Mouse (Mus musculus) forebrain, embryonic 10.5 days (tissue): ENCODE results near the gene P2ry4. TPM values are rescaled to one million over a fixed set of nuclear protein-coding genes. Genes with fewer than 3 reads are reported as not detected.

Experiments
- DNase-seq: peaks from one replicate; pipeline ENCODE4 v3.0.0-alpha.2; 2017; ENCODE audit warnings: low spot score; ENCODE audit errors: extremely low spot score
- H3K27ac ChIP-seq: fragments of 300-500 bp; sonication (generic); 2 replicates; pipeline ENCODE4 v1.5.1; 2016; ENCODE audit warnings: mild to moderate bottlenecking
- H3K27me3 ChIP-seq: fragments of 300-500 bp; sonication (generic); 2 replicates; pipeline ENCODE4 v1.6.1; 2016; ENCODE audit warnings: mild to moderate bottlenecking; ENCODE audit not compliant: poor library complexity, severe bottlenecking
- H3K36me3 ChIP-seq: fragments of 300-500 bp; sonication (generic); replicated peaks from 2 replicates; pipeline ENCODE4 v1.6.1; 2016; ENCODE audit warnings: mild to moderate bottlenecking, moderate library complexity
- H3K4me1 ChIP-seq: fragments of 300-500 bp; sonication (generic); 2 replicates; pipeline ENCODE4 v1.6.1; 2016
- H3K4me3 ChIP-seq: fragments of 300-500 bp; sonication (generic); 2 replicates; pipeline ENCODE4 v1.5.1; 2016; ENCODE audit warnings: mild to moderate bottlenecking, moderate library complexity
- H3K9me3 ChIP-seq: fragments of 300-500 bp; sonication (generic); 2 replicates; pipeline ENCODE4 v1.6.1; 2016; ENCODE audit warnings: mild to moderate bottlenecking, moderate library complexity
- WGBS: fragments of 180-500 bp; shearing (Covaris S2); methylation state at CpG from one replicate; pipeline ENCODE4 v1.1.7; 2016; 5-methylcytosine and 5-hydroxymethylcytosine counted together
- polyA plus RNA-seq: library from polyadenylated mRNA; unstranded; fragments of >200 nt; fragmentation: Nextera tagmentation; extraction: Ambion mirVana; gene quantifications from 2 replicates; pipeline ENCODE4 v1.2.1, GENCODE M21; 2016

The P2ry4 gene
- not detected in 2 replicates for polyA plus RNA-seq

DNA sequence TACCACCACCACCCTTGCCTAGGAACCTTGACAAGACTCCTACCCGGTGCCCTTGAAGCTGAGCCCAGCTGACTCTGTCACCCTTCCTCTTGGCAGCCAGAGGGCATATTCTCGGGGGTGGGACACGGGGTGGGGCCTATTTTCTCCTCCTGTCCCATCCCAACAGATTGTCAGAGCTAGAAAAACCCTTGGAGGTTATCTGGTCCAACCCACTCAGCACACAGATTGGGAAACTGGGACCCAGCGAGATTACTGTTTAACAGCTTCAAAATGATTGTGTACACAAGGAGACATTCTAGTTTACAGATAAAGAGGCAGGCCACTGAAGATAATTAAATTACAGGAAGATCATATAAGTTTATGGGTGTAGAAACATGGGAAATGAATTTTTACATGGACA, at the start of gene P2ry4:
TSS of gene P2ry4 (minus strand) at position 79 of the 400 bp plus-strand sequence.
- no peaks in the 10 kb centered on the region for H3K4me1 ChIP-seq
- H3K27ac ChIP-seq = no peak within 1 kb of the TSS
- no peak for DNase-seq
- H3K27me3 ChIP-seq = peaks cover 76% of the 10 kb centered on the region
- whole genome bisulfite sequencing = 78% methylated on average over 4 of the region's 4 CpGs
- H3K36me3 ChIP-seq = no peaks in the 10 kb centered on the region
- no peak within 1 kb of the TSS for H3K4me3 ChIP-seq
- no peaks in the 10 kb centered on the region for H3K9me3 ChIP-seq

DNA sequence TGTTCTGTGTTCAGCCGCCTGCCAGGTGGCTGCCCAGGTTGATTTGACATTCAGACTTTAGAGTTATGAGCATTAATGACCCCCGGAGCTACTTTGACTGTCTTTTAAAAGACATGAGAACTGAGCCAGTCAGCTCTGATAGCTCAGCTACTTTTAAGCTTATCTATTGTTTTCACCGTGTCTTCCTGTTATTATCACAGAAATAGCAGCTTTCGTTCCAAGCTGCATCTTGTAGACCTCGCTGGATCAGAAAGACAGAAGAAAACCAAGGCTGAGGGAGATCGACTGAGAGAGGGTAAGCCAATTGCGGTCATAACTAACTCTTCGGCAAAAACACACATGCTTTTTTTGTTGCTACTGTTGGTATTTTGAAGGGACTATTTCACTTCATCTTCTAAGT, 43.8 kb upstream of the P2ry4 start:
- H3K4me1 ChIP-seq = no peaks in the 10 kb centered on the region
- H3K27ac ChIP-seq = no peak overlapping the region
- 93% methylated on average over 8 of the region's 8 CpGs for WGBS
- H3K27me3 ChIP-seq = peaks cover 28% of the 10 kb centered on the region
- H3K9me3 ChIP-seq = no peaks in the 10 kb centered on the region
- DNase-seq = no peak
- no peak overlapping the region for H3K4me3 ChIP-seq
- H3K36me3 ChIP-seq = peaks cover 94% of the 10 kb centered on the region

DNA sequence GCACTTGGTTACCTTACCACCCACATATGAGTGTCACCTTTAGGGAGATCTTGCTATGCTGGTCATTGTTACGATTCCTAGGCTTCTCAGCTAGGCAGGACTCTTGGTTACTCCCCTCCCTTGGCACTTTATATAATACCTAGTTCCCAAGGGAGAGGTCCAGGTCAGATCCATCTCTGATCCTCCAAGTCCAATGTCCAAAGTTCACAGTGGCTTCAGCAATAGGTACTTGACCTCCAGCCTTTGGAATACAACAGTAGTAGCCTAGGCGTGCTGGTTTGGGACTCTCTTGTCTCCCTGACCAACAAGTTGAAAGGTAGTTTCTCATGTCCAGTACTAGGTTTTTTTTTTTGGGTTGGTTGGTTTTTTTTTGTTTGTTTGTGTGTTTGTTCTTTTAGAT, 34.4 kb upstream of the P2ry4 start:
- Histone ChIP-seq H3K4me1 (peaks cover 16% of the 10 kb centered on the region), H3K36me3 (peaks cover 51% of the 10 kb centered on the region), H3K27me3 (peaks cover 55% of the 10 kb centered on the region), H3K9me3 (no peaks in the 10 kb centered on the region), H3K4me3 (no peak overlapping the region), H3K27ac (no peak overlapping the region)
- no peak for DNase-seq
- 88% methylated on average over 2 of the region's 2 CpGs for WGBS

DNA sequence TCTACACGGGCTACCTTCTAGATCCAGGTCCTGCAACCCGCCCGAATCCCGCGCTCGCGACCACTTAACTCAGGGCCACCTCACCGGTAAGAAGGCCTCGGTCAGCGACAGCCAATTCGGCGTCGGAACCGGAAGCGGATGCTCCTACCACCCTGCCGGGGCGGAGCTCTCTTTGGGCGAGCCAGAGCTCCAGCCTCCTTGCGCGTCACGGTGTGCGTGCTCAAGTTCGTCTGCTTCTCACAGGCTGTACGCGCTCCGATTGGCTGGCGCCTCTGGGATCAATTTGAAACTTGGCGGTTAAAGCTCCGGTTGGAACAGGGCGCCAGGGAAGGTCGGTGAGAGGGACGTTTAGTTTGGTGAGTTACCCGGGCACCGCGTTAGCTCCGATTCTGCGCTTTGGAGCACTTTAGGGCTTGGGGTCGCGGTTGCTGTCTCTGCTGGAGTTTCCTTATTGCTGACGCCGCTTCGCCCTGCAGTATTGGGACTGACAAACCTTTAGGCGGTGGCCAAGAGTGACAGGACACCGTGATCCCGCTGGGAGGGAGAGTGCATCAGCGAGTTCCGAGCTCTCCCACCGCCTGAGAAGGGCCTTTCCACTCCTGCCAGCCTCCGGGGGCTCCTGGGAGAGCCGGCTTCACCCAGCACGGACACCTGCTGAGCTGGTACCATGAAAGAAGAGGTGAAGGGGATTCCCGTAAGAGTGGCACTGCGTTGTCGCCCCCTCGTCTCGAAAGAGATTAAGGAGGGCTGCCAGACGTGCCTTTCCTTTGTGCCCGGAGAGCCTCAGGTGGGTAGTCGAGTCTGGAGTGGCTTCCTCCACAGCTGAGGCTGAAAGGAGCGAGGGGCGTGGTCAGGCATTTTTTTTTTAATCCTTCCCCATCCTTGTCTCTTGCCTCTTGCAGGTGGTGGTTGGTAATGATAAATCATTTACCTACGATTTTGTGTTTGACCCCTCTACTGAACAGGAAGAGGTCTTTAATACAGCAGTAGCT, 31.4 kb upstream of the P2ry4 start, which contains the start of gene Pdzd11:
TSS of gene Pdzd11 (minus strand) at position 767 of the 992 bp plus-strand sequence.
- 24% methylated on average over 62 of the region's 62 CpGs for WGBS
- H3K36me3 ChIP-seq = peaks cover 50% of the 10 kb centered on the region
- no peaks in the 10 kb centered on the region for H3K9me3 ChIP-seq
- peaks cover 44% of the 10 kb centered on the region for H3K27me3 ChIP-seq
- peak; percentile 85 for DNase-seq
- H3K4me3 ChIP-seq = peak within 1 kb of the TSS; percentile 70
- H3K27ac ChIP-seq = peak within 1 kb of the TSS; percentile 94
- peaks cover 16% of the 10 kb centered on the region for H3K4me1 ChIP-seq

DNA sequence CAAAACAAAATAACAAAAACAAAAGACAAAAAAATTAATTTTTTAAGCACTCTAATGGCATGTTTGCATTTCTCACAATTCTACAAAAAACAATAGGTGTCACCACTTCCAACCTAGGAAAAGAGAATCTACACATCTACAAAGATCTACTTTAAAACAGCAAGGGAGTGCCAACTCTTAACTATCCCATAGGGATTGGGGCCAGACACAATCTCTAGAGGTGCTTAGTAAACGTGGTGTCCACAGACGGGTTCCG, 30.8 kb upstream of the P2ry4 start, which contains the start of gene Kif4:
TSS of gene Kif4 (plus strand) at position 192 of the 256 bp plus-strand sequence.
- WGBS = 29% methylated on average over 3 of the region's 3 CpGs
- DNase-seq = no peak
- Histone ChIP-seq H3K9me3 (no peaks in the 10 kb centered on the region), H3K4me3 (peak within 1 kb of the TSS; percentile 70), H3K4me1 (peaks cover 16% of the 10 kb centered on the region), H3K27me3 (peaks cover 44% of the 10 kb centered on the region), H3K27ac (peak within 1 kb of the TSS; percentile 94), H3K36me3 (peaks cover 44% of the 10 kb centered on the region)

DNA sequence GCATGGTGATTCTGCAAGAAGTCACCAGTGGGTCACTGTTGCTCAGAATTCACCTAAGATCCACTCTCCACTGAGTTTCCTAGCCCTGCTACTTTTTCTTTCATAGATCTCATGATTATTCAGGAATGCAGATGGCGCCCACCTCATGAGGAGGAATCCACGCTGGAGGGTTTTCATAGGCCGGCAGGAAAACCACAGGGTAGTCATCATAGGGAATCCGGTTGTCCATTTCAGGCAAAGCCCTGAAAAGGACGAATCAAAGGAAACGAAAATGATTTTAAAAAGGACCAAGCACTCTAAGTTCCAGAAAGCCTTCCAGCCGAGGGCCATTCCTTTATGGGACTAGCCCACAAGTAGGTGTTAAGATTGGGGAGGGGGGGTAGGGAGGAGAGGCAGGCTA, 30.5 kb upstream of the P2ry4 start:
- 42% methylated on average over 7 of the region's 7 CpGs for WGBS

DNA sequence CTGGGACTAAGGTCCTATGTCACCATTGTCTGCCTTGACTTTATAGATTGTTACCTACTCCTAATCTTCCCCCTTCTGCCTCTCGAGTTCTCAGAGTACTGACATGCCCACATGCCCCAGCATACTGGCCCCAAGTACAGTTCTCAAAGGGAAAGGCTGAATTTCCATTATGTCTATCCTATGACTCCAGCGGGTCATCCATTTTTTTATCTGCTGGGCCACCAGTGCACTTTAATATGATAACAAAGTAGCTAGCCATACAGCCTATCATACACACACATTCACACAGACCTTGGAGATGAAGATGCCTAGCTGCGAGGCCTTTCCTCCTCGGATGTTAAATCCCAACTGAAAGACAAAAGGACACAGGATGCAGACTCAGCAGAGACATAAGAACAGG, 29.6 kb upstream of the P2ry4 start:
- Histone ChIP-seq H3K36me3 (peaks cover 36% of the 10 kb centered on the region), H3K27ac (no peak overlapping the region), H3K4me3 (no peak overlapping the region), H3K4me1 (peaks cover 16% of the 10 kb centered on the region), H3K9me3 (no peaks in the 10 kb centered on the region), H3K27me3 (peaks cover 35% of the 10 kb centered on the region)
- WGBS = 88% methylated on average over 4 of the region's 4 CpGs
- DNase-seq = no peak

More for the DNA sequence above, 30.5 kb upstream of the P2ry4 start:
- H3K9me3 ChIP-seq = no peaks in the 10 kb centered on the region
- H3K27ac ChIP-seq = peak overlapping the region; percentile 94
- H3K4me1 ChIP-seq = peaks cover 16% of the 10 kb centered on the region
- peaks cover 44% of the 10 kb centered on the region for H3K36me3 ChIP-seq
- peak overlapping the region; percentile 70 for H3K4me3 ChIP-seq
- H3K27me3 ChIP-seq = peaks cover 42% of the 10 kb centered on the region
- no peak for DNase-seq

DNA sequence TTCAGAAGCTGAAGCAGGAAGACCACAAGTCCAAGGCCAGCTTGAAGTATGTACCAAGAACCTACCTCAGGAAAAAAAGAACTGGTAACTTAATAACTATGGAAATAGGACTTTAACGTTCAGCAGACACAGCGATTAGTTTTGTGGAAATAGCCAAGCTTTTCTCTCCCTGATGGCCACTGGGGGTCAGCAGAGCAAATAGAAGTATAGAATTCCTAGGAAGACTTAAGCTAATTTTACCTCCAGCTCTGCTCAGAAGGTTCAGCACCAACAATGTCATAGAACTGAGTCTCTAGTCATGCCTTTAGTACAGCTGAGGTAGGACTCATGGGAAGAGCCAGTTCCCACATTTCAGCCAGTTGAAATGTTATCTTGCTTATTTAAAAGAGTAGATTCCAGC, 26.7 kb upstream of the P2ry4 start:
- H3K27ac ChIP-seq = no peak overlapping the region
- peaks cover 45% of the 10 kb centered on the region for H3K27me3 ChIP-seq
- peaks cover 25% of the 10 kb centered on the region for H3K36me3 ChIP-seq
- 83% methylated on average over 2 of the region's 2 CpGs for WGBS
- no peak for DNase-seq
- peaks cover 8% of the 10 kb centered on the region for H3K4me1 ChIP-seq
- H3K4me3 ChIP-seq = no peak overlapping the region
- H3K9me3 ChIP-seq = no peaks in the 10 kb centered on the region

DNA sequence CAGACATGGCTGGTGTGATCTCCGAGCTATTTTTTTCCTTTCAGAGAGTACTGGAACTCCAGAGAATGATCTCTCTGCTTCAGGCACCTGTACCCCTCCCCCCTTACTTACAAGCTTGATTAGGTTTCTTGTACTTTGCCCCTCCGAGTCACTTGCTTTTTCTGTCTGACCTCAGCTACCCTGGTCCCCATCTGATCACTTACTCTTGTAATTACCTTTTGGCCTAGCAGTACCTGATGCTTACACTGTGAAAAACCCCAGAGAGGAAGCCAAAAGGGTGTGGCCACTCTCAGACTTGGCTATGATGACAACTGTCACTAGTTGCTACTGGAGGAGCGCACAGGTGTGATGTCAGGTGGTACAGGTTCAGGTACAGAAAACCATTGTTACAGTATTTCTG, 23.8 kb upstream of the P2ry4 start:
- no peaks in the 10 kb centered on the region for H3K9me3 ChIP-seq
- H3K4me1 ChIP-seq = no peaks in the 10 kb centered on the region
- no peak for DNase-seq
- 71% methylated on average over 3 of the region's 3 CpGs for WGBS
- no peak overlapping the region for H3K4me3 ChIP-seq
- H3K27ac ChIP-seq = no peak overlapping the region
- H3K27me3 ChIP-seq = peaks cover 51% of the 10 kb centered on the region
- peaks cover 15% of the 10 kb centered on the region for H3K36me3 ChIP-seq

DNA sequence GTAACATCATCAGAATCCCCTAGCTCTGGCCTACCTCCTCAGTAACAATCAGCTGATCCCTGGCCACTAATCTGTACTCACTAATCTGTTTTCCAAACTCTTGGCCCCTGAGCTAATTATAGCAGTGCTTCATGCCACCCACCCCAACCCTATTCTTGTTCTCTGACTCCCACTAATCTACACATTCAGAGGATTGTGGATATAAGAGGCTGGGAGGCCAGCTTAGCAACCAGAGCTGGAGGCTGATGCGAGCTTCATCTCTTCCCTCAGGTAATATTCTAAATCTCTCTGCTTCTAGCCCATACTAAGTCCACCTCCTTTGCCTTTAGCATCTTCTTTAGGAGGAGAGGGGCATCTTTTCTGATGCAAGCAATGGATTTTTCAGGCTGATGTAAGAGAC, 10.6 kb upstream of the P2ry4 start, which contains the start of gene Arr3:
TSS of gene Arr3 (plus strand) at position 184 of the 400 bp plus-strand sequence.
- H3K9me3 ChIP-seq = no peaks in the 10 kb centered on the region
- peaks cover 81% of the 10 kb centered on the region for H3K27me3 ChIP-seq
- H3K36me3 ChIP-seq = no peaks in the 10 kb centered on the region
- H3K27ac ChIP-seq = no peak within 1 kb of the TSS
- 59% methylated on average over 1 of the region's 1 CpGs for WGBS
- DNase-seq = no peak
- H3K4me3 ChIP-seq = no peak within 1 kb of the TSS
- H3K4me1 ChIP-seq = no peaks in the 10 kb centered on the region

DNA sequence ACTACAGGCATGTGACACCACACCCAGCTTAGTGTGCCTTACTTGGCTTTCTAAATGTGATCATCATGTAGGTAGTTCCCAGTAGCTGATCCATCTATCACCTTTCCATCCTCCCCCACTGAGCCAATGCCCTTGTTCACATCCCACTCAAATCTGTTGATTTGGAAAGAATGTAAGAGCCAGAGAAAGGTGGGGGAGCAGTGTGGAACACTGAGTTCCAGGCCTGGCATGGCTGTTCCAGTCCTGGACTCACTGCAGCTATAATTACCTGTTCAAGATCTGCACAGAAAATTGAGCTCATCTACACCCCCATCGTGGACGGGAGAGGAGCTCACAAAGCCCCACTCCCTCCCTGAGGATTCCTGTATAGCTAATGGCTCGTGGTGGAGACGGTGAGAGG, 5.1 kb upstream of the P2ry4 start:
- Histone ChIP-seq H3K27ac (no peak overlapping the region), H3K27me3 (peaks cover 86% of the 10 kb centered on the region), H3K9me3 (no peaks in the 10 kb centered on the region), H3K4me1 (no peaks in the 10 kb centered on the region), H3K36me3 (no peaks in the 10 kb centered on the region), H3K4me3 (no peak overlapping the region)
- WGBS = 67% methylated on average over 4 of the region's 4 CpGs
- no peak for DNase-seq

DNA sequence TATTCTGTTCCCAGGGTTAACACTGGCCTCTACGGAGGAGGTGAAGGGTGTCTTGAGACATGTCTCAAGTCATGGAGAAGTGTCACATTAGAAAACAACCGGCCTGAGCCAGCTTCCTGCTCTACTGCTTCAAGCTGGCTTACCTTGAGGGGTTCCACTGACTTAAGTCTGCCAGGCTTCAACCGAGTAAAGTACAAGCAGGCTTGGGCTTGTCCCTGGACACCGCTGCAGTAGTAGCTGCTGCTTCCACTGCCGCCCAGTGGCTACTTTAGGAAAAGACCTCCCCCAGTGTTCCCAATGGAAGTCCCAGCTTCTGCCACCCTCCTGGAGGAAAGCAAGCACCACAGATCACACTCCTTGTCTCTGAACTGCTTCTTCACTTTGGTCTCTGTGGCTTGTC, 2.8 kb upstream of the P2ry4 start:
- no peaks in the 10 kb centered on the region for H3K9me3 ChIP-seq
- H3K27ac ChIP-seq = no peak overlapping the region
- H3K4me3 ChIP-seq = no peak overlapping the region
- WGBS = 29% methylated on average over 5 of the region's 5 CpGs
- H3K27me3 ChIP-seq = peaks cover 92% of the 10 kb centered on the region
- no peaks in the 10 kb centered on the region for H3K4me1 ChIP-seq
- peak; percentile 29 for DNase-seq
- no peaks in the 10 kb centered on the region for H3K36me3 ChIP-seq

DNA sequence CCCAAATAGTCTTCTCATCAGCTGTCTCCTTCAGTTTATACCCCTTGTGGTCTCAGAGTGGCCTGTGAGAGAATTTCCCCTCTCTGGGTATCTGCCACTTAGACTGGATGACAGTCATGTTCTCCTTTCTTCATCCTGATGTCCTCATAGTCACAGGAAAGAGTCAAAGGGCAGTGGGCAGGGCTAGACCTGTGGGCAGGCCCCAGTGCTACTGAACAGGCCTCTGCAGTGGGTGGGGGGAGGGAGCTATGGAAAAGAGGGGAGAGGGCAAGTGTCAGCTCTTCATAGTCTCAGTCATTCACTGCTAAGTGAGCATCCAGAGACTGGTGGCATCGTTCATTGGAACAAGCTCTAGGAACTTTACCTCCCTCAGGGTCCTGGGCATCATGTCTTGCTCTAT, 22.7 kb downstream of the P2ry4 start, which contains the start of gene Awat1:
TSS of gene Awat1 (plus strand) at position 301 of the 400 bp plus-strand sequence.
- peaks cover 63% of the 10 kb centered on the region for H3K27me3 ChIP-seq
- H3K36me3 ChIP-seq = no peaks in the 10 kb centered on the region
- H3K9me3 ChIP-seq = no peaks in the 10 kb centered on the region
- no peaks in the 10 kb centered on the region for H3K4me1 ChIP-seq
- no peak for DNase-seq
- 83% methylated on average over 1 of the region's 1 CpGs for WGBS
- no peak within 1 kb of the TSS for H3K4me3 ChIP-seq
- H3K27ac ChIP-seq = no peak within 1 kb of the TSS
